Mouse (Mus musculus): ENCODE results near the gene Bche.
A peak's percentile ranks its signal among the peaks of the same experiment; 100 is the strongest.

Gene Bche

DNA sequence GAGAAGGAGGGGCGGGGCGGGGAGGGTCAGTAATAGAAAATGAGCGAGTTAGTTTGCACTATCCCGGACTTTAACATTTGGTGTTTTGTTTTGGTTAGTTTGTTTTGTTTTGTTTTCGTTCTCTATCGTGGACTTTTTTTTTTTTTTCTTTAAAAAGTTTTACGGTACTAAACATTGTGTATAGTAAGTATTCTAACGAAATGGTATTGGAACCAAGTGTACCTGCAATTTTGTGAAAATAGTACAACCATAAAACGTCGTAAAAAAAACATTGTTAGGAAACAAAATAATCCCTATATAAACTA is at the start of gene Bche:
Gene Bche (minus strand): TSS at position 6 of the 305 bp plus-strand sequence.
- no peak for DNase-seq

DNA sequence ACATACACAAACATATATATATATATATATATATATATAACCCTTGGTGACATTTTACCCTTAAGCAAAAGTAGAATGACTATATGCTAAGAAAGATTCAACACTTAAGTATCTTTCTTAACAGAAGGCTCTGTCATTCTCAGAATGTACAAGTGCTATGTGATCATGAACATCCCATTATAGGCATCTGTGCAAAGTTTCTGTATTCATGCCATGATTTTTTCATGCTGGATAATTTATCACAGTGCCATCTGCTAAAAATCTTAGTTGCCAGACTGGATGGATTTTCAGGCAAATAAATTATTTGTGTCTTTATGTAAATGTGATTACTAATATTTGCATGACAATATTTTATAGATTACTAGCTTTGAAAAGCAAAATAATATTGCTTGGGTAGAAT is 33.8 kb upstream of the Bche start:
- DNase-seq = no peak

DNA sequence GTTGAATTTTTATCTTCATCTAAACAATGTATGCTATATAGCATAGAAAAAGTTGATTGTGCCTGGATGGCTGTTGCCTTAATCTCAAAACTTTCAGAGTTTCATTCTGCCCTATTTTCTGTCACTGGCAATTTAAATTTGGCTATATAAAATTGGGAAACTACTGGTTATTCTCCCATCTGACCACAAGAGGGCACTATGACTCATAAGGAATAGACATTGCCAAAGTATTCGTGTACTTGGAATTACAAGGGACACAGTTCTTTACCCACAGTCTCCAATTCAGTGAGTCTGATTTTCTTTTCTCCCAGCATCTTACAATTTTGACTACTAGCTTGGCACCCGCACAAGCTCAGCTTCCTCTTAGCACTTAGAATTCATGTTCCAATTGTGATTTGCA is 23.5 kb upstream of the Bche start:
- DNase-seq = peak; percentile 5 to 7

DNA sequence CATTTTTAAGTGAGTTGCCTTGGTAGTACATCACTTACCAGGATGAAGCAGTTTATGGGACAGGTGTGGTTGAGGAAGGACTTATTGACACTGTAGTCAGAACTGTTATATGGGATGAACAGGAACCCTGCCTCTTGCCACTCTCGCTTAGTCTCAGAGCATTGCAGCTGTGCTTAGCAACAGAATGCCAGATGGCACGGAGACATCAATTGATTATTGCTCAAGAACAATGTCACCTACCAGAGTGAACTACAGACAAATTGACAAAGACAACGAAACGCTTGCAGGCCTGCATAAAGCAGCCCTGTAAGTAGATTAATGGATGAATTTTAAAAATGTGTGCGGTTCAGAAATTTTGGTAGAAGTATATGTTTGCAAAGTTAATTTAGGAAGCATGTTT is 21.3 kb upstream of the Bche start:
- DNase-seq = no peak

DNA sequence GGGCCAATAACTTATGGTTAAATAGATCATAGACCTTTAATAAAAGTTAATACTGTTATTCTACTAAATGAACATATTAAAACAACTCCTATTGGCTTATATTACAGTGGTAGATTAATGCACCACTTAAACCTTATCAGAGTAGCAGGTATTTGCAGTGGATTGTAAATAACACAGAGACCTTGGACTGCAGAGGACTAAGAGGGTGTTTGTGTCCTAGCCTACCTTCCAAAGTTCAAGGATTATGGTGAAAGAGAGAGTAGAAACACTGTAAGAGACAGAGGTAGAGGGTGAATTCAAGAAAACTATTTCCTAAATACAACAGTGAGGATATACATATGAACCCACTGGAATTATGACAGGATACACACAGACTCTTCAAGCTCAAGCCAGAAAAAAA is 17.5 kb upstream of the Bche start:
- no peak for DNase-seq

DNA sequence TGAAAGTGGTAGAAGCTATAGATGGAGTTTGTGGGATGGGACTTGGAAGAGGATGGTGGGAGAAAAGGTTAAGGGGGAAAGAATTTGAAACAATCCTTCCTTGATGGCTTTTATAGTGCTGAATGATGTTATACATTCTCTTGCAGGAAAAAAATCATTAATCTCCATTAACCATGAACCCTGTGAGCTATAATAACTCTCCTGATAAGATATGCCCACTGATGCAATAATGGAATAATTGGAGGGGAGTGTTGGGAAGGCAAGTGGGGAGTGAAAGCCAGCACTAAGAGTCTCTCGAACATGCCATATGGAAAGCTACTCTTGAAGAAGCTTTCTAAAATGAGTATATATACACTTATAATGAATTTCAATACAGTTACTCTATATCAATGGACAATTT is 16.7 kb upstream of the Bche start:
- no peak for DNase-seq

DNA sequence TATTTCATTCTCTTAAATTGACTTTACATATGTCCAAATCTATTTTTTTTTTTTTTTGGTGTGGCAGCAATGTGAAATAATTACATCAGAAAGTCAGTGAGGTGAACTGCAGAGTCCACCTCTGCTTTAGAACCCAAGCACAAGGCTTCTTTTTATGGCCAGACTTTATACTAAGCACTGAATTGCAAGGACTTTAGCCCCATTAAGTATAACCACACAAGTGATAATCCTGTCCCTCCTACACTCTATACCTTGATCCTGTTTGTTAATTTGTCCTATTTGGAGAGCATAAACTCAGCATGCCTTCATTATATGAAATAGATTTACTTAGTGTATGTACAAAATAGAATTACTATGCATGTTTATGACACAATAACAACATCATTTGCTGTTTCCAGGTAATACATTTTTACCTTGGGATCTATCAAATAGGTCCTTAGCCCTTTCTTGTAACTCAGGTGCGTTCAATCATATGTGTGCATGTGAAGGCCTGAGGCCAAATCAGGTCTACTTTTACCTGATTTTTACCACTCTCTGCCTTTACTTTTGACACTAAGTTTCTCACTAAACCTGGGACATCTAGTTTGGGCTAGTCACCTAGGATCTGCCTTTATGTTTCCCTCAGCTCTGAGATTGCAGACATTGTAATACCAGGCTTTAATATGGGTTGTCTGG is 9.5 kb upstream of the Bche start:
- no peak for DNase-seq

DNA sequence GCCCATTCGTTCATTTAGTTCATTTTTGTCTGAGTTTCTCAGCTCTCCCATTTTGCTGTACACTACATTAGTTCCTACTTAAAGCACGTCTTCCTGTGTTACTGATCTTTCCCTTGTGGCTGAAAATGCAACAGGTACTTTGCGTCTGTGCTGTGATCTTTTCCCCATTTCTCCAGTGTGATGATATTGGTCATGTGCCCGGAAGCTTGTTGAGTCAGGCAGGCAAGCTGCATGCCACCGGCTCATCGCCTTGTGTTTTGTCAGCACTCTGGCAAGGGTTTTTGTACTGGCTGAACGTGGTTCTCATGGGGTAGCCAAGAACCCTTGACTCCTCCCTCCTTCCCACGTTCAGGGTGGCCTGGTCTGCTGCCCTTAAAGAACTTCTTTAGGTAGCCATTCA is 1.7 kb upstream of the Bche start:
- DNase-seq = no peak

DNA sequence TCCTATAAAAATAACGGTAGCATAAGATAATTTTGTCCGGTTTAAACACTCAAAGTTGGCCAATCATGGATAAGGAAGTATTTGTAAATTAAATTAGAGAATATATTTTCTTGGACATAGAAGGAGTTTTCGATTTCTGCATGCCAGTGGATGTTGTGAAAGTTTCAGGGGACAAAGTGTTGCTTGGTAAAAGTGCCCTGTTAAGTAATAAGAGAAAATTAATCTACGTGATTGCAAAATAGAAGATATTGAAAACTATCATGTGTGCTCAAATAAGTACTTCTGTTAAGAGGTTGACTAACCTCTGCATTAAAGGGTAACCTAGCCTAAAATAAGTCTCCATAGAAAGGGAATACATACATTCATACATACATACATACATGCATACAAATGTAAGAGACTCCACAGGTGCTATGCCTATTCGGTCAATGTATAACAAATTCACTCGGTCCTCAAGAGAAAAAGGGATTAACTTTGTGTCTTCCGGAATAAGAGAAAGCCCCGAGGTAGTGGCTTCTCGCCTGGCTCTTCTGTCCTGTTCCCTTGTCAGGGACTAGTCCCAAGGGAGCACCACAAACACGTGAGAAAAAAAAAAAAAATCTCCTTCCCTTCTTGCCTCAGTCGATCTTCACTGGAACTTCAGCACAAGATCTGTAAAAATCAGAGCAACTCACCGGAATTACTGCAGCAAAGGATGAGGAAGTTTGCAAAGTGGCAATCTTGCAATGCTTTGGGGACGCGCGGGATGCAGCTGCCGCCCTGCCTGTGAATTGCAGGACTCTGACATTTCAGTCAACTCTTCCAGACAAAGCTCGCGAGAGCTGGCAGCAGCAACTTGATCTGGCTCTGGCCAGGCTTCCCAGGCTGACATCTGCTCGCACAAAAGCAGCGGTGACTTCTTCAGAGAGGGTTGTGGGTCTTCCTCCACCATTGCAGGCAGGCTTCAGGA is 480 bp downstream of the Bche start:
- peak; percentile 24 to 38 for DNase-seq

DNA sequence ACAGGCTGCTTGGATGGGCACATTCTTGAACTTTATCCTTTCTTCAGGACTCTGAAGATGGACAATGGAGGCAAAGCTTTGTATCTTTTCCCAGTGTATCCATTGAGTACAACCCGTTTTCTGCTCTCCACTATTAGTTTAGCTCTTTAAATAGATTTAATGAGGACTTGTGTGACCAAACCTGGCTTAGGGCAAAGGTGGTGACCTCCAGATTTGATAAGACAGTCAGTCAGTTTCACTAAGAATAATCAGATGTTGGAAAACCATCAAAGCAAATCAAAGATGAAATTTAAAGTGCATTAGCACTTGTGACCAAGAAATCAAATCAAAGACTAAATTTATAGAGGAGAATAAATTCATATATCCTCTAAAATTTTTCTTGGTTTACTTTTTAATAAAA is 1.7 kb downstream of the Bche start:
- DNase-seq = no peak

DNA sequence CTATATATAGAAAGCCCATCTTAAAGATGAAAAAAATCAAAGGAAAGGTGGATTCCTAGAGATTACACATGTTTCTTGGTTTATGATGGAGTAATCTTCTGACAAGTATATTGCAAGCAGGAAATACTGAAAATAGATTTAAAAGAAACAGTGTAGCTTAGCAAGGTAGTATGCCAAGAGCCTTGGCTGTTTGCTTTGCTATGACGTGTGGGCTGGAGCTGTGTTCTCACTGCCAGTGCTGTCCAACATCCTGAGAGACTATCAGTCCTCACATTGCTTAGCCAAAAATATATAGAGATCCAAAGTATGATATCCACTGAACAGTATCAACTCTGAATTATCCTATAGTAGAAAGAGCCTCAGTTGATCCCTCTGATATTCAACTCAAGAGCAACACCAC is 9.3 kb downstream of the Bche start:
- DNase-seq = no peak

DNA sequence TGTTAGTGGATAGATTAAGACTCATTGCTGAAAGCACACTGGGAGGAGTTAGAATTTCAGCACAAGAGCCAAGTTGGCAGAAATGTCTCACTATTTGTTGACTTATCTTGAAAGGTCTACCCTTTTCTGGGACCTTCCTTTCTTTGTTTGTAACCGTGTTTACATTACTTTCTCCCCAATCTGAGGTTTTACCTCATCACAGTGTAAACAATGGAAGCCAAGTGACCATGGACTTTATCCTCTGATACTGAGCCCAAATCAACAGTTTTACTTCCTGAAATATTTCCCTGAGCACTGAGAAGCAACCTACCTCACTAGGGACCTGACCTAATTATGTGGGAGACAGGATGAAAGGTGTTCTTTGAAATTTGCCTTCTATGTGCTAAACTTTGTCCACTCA is 34.9 kb downstream of the Bche start:
- no peak for DNase-seq

DNA sequence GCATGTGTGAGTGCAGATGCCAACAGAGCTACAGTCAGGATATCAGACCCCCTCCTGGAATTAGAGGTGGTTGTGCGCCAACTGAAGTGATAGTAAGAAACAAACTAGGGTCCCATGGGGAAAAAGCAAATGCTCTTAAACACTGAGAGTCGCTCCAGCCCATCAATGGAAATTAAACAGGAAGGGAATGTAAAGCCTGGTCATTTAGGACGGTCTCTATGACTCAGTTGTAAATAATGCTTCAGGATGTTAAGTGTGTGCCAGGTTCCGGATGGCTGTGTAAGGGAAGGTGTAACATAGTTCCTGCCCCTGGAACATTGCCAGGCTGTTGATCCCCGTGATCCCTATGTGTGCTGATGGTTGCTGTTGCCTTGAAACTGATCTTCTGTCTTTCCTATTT is 40.0 kb downstream of the Bche start:
- no peak for DNase-seq

DNA sequence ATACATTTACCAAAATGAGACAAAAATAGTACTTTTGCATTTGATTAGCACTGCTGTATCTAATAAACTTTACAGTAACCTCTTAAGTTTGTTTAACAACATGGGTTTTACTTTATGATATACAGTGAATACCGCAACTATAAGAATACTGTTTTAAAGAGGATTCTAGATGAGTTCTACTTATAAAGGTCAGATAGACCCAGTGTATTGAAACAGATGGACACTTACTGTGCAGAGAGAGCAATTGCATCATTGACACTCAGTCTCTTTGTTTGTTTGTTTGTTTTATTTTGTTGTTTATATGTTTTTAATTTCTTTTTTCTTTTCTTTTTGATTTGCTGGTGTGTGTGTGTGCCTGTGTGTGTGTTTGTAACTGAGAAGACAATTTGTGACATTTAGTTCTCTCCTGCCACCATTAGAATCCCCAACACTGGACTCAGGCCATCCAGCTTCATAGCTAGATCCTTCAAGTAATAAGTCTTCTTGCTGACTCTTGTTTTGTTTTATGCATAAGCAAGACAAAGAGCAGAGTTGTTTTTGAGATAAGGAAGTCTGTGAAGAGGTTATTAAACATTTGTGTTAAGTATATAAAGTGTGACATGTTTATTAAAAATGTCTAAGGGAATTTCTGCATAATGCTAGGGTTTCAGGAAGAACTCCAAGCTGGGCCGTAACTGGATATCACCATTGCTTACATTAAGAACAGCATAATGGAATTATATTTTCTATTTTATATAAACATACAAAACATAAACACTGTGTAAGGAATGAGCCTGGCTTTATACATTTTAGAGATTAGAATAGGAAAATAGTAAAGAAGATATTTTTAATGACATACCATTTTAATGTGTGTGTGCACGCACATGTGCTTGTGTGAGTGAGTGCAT is 40.7 kb downstream of the Bche start:
- DNase-seq = no peak

DNA sequence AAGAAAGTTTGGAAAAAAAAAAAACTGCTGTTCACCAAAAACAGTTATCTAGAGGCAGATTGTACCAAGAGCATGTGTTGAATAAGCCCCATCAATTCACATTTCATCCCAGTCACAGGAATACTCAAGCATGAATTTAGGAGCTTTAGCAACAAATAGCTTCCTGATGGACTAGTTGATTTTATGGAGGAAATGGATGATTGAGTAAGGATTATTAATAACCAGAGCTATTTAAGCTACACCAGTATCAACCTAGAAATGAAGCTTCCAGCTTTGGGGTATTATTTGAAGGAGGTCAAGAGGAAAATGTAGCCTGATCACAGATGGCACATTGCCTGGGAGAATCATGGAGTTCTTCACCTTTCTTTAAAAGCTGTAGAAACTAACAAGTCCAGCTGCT is 57.9 kb downstream of the Bche start:
- DNase-seq = no peak

DNA sequence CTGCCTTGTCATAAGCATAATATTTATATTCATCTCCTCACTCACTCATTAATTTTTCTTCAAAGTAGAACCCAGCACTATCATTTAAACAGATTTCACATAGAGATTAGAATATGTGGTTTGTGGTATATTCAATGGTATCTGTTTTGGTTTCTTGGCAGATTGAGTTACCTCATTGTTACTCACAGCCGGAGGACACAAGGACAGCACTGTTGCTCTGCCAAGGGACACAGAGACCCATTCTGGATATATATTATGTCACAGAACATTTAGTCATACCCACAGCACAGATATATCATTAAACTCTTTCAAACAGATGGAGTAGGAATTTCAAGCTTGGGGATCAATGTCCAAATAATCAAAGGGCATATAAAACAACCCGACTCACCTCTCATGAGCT is 61.2 kb downstream of the Bche start:
- DNase-seq = no peak

DNA sequence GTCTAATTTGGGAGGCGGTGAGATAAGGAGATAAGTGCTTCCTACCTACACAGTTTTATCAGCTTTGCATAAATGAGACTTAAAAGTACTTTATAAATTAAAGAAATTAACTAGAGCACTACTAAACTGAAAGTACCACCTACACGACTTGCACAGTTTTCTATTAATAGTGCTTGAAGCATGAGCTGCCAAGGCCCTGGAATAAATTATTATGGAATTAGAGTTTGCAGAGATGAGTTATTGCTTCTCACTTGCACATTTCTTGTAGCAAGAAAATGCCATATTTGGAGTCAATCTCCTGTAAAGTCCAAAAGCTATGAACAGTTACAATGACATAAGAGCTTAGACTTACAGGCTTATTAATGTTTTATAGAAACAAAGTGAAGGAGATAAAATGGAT is 96.8 kb downstream of the Bche start:
- DNase-seq = no peak

DNA sequence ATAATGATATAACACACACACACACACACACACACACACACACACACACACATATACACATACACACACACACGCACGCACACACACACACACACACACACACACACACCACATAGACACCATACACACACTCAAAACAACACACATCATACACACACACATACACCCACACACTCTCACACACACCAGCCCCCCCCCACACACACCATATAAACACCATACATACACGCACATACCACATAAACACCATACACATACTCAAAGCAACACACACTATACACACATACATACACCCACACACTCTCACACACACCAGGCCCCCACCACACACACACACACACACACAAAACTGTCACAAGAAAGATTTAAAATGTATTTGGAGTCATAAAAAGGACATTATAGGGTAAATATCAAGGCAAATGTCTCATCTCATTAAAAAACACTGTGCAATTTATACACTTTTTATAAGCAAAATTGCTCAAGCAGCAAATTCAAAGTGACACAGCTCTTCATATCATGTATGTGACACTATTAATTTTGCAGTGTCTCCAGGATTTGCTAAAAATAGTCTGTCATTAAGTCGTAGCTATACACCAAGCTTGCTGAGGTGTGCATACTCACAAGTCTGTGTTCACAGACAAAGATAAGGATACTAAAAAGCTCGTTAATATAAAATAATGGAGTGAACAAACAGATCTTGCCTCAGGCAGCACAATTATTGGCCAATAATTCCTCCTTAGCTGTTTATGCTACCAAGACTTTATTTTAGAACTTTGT is 116.3 kb downstream of the Bche start:
- no peak for DNase-seq

Measured in cerebellum, postnatal 25 days (tissue).